Mouse (Mus musculus) CH12.LX (cell line): ENCODE results near the gene A530032D15Rik. TPM values are rescaled to one million over a fixed set of nuclear protein-coding genes. Genes with fewer than 3 reads are reported as not detected.
"Not testable (repeated sequence)": the region's sequence is repeated elsewhere in the genome, so short reads cannot be mapped to it uniquely, and the experiment has no call there.

Experiments
- DNase-seq: peaks from one replicate; pipeline ENCODE4 v3.0.0-alpha.2; 2013; ENCODE audit errors: extremely low read depth
- H3K27ac ChIP-seq: 2 replicates; pipeline ENCODE4 v1.5.1; 2012; ENCODE audit warnings: low read depth, mild to moderate bottlenecking, control low read depth, moderate library complexity; ENCODE audit not compliant: insufficient read depth
- H3K27me3 ChIP-seq: replicated peaks from 2 replicates; pipeline ENCODE3; 2012; ENCODE audit warnings: inconsistent platforms
- H3K36me3 ChIP-seq, 2 experiments: replicated peaks in 1 of 2; 2 replicates each; pipeline versions ENCODE3 to v1.6.1; 2012; ENCODE audit warnings: inconsistent platforms in 1 of 2, low read length in 1 of 2, mild to moderate bottlenecking in 1 of 2, mixed read lengths in 1 of 2, moderate library complexity in 1 of 2; ENCODE audit not compliant: control insufficient read depth in 1 of 2, insufficient read depth in 1 of 2
- H3K4me1 ChIP-seq, 2 experiments: 2 replicates each; pipeline ENCODE4 v1.6.1; 2012; ENCODE audit warnings: inconsistent platforms in 1 of 2, moderate library complexity in 1 of 2; ENCODE audit not compliant: insufficient read depth in 2 of 2, control insufficient read depth in 1 of 2
- H3K4me2 ChIP-seq: 2 replicates; pipeline ENCODE4 v1.6.1; 2012; ENCODE audit warnings: low read depth, mild to moderate bottlenecking, control low read depth; ENCODE audit not compliant: poor library complexity, insufficient read depth, severe bottlenecking
- H3K4me3 ChIP-seq, 3 experiments: fragments of 150-350 bp in 1 of 3; sonication (generic) in 1 of 3; replicated peaks in 1 of 3; 2 replicates each; pipeline versions ENCODE3 to v1.5.1; 2011 to 2012; ENCODE audit warnings: low read depth in 2 of 3, low read length in 2 of 3, mild to moderate bottlenecking in 2 of 3, moderate library complexity in 2 of 3, control low read depth in 1 of 3, improper control_type of control experiment in 1 of 3, inconsistent platforms in 1 of 3, mixed read lengths in 1 of 3; ENCODE audit not compliant: poor library complexity in 1 of 3
- H3K79me2 ChIP-seq: replicated peaks from 2 replicates; pipeline ENCODE4 v1.6.1; 2012; ENCODE audit warnings: mild to moderate bottlenecking, moderate library complexity; ENCODE audit not compliant: control insufficient read depth, poor library complexity, insufficient read depth, severe bottlenecking; ENCODE audit errors: extremely low read depth
- H3K9ac ChIP-seq: 2 replicates; pipeline ENCODE4 v1.6.1; 2012; ENCODE audit warnings: low read depth, mild to moderate bottlenecking, control low read depth, moderate library complexity; ENCODE audit not compliant: insufficient read depth
- H3K9me3 ChIP-seq: replicated peaks from 2 replicates; pipeline ENCODE3; 2012; ENCODE audit warnings: low read length, inconsistent platforms, mixed read lengths
- dilution Hi-C: fragments of 300-500 bp; cut with MboI; formaldehyde crosslinking; loops from 2 replicates; pipeline ENCODE4 v1.14.3; 2020; ENCODE audit warnings: low sequenced_read_pairs; ENCODE audit not compliant: extremely low pct_unique_long_range_greater_than_20kb, extremely low pct_ligation_motif_present
- in situ Hi-C: fragments of 300-500 bp; cut with MboI; formaldehyde crosslinking; loops from 3 replicates; pipeline ENCODE4 v1.14.3; 2019; ENCODE audit warnings: low sequenced_read_pairs, low pct_ligation_motif_present, low pct_unique_long_range_greater_than_20kb, mixed read lengths
- polyA plus RNA-seq: library from polyadenylated mRNA; unstranded; fragments of >175 nt; gene quantifications from 2 replicates; pipeline ENCODE4 v1.2.1, GENCODE M21; 2012; ENCODE audit warnings: low read depth; ENCODE audit not compliant: insufficient read length
- total RNA-seq, 2 experiments: library from RNA; depleted of rRNA; stranded (reverse); fragments of 300-350 nt in 1 of 2; fragments of >200 nt in 1 of 2; gene quantifications; 2 replicates each; pipeline ENCODE4 v1.2.3; 2012 to 2014

The A530032D15Rik gene
- total RNA-seq (2012; rRNA removed) (58.6 and 74.4 TPM in 2 replicates), total RNA-seq (2014; rRNA removed) (97.2 and 114 TPM in 2 replicates), polyA plus RNA-seq (105 TPM in 2 replicates)

DNA sequence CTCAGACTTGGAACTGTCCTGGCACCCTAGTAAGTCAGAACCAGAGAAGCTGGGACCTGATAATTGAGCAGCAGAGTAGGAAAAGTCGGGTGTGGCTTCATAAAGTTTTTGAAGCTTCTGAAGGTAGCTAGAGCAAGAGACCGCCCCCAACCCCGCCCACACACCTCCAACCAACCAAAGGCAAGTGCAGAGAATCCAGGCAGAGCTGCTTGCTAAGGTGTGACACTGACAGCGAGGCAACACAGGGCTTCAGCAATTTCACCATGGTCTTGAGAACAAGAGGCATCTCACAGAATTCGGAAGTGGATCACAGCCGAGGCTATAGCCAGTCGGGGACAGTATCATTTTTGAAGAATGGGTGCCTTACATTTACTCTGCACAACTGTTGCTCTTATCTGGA, at the start of gene A530032D15Rik:
Gene A530032D15Rik (minus strand): TSS at position 101 of the 400 bp plus-strand sequence.
- dilution Hi-C loops, in situ Hi-C loops, H3K9me3 ChIP-seq, H3K79me2 ChIP-seq, DNase-seq, H3K4me1 ChIP-seq, H3K36me3 ChIP-seq, H3K27me3 ChIP-seq: not testable (repeated sequence)
- Histone ChIP-seq H3K4me2 (peak within 1 kb of the TSS; percentile 61), H3K4me3 (peak within 1 kb of the TSS in 2 of 3 experiments; percentile 55 to 68), H3K9ac (peak within 1 kb of the TSS; percentile 78), H3K27ac (peak within 1 kb of the TSS; percentile 59)

DNA sequence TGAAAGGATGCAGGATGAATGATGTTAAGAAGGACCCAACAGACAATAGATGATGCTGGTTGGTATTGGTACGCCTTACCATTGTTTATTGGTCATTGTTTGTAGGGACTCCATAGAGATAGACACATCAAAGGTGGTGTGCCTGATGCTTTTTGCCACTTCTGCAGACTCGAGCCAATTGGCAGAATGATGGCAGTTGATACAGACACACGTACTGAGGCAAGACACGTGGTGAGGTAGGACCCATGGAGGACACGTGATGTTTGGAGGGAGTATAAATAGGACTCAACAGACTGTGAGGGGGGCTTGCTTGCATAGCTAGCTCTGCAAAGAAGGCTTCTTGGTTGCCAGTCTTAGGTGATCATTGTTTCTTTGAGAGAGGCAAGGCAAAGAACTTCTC, 45.5 kb upstream of the A530032D15Rik start:
- H3K9ac ChIP-seq, DNase-seq, H3K4me3 ChIP-seq, H3K27me3 ChIP-seq, dilution Hi-C loops, H3K4me2 ChIP-seq, H3K4me1 ChIP-seq, H3K9me3 ChIP-seq, H3K79me2 ChIP-seq, in situ Hi-C loops, H3K36me3 ChIP-seq, H3K27ac ChIP-seq: not testable (repeated sequence)

DNA sequence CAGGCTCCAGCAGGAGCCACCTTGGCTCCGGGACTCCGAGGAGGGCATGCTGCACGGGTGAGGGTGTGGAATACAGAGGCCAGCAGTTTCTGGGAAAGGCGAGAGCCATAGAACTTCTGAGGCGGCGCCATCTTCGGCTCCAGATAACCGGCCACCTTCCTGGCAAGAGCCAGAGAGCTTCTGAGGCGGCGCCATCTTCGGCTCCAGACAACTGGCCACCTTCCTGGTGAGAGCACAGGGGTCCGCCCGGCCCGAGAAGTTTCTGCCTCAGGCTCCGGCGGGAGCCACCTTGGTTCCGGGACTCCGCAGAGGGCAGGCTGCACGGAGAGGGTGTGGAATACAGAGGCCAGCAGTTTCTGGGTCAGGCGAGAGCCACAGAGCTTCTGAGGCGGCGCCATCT, 24.0 kb upstream of the A530032D15Rik start:
- H3K79me2 ChIP-seq, H3K9ac ChIP-seq, DNase-seq, H3K36me3 ChIP-seq, H3K9me3 ChIP-seq, H3K4me1 ChIP-seq, H3K4me3 ChIP-seq, H3K27me3 ChIP-seq, dilution Hi-C loops, in situ Hi-C loops, H3K27ac ChIP-seq, H3K4me2 ChIP-seq: not testable (repeated sequence)

DNA sequence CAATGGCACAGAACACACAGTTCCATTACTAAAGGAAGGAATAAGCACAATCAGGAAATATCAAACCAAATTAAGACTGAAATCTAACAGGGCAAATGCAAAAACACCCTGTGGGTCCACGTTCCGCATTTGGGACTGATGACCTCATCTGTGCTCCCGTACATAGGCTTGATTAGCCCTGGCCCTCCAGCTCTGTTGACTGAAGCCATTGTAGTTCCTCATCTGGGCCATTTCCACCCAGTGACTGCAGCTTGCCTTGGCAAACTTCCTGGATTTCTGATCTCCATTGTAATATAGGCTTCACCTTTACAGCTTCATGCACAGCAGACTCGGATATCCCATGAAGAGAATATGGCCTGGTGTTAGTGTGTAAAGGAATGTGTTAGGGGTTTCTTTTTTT, 12.2 kb upstream of the A530032D15Rik start:
- H3K4me1 ChIP-seq, H3K27me3 ChIP-seq, H3K27ac ChIP-seq, H3K79me2 ChIP-seq, H3K9me3 ChIP-seq, in situ Hi-C loops, H3K36me3 ChIP-seq, H3K9ac ChIP-seq, H3K4me3 ChIP-seq, H3K4me2 ChIP-seq, DNase-seq, dilution Hi-C loops: not testable (repeated sequence)

DNA sequence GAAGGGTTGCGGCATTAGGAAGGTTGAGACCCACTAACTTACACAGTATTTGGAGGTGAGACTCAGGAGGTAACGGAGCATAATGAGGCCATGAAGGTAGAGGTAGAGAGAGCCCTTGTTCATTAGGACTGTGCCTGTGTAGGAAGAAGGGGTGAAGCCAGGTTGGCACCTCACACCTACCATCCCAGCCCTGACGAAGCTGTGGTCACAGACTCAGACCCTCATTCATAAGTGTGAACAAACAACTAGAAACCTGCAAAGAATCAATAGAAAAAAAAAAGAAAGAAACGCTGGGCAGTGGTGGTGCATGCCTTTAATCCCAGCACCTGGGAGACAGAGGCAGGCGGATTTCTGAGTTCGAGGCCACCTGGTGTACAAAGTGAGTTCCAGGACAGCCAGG, 8.7 kb upstream of the A530032D15Rik start:
- in situ Hi-C loops, H3K36me3 ChIP-seq, DNase-seq, dilution Hi-C loops, H3K4me2 ChIP-seq, H3K27ac ChIP-seq, H3K9ac ChIP-seq, H3K4me1 ChIP-seq, H3K9me3 ChIP-seq, H3K79me2 ChIP-seq, H3K27me3 ChIP-seq, H3K4me3 ChIP-seq: not testable (repeated sequence)

DNA sequence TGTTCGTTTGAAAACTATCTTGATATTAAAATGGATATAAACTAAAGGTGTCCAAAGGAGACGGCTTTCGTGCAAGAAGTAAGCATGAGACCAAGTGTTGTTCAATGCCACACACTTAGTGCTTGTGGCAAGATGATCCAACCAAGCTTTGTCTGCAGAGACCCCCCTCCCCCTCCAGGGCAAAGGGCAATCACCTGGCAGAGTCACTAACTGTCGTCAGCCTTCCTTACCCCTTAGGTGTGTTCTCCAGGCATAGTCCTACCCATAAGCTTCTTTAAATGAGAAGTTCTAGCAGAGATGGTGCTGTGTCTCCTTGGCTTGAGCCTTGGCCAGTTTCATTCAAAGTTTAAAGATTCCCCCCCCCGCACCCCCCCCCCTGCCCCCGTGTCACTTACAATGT, 7.9 kb upstream of the A530032D15Rik start:
- H3K4me1 ChIP-seq, H3K36me3 ChIP-seq, DNase-seq, in situ Hi-C loops, H3K27ac ChIP-seq, H3K9ac ChIP-seq, H3K4me2 ChIP-seq, dilution Hi-C loops, H3K79me2 ChIP-seq, H3K9me3 ChIP-seq, H3K27me3 ChIP-seq, H3K4me3 ChIP-seq: not testable (repeated sequence)
